Mouse (Mus musculus): Measurements from ENCODE around the gene Mipep.

DNA sequence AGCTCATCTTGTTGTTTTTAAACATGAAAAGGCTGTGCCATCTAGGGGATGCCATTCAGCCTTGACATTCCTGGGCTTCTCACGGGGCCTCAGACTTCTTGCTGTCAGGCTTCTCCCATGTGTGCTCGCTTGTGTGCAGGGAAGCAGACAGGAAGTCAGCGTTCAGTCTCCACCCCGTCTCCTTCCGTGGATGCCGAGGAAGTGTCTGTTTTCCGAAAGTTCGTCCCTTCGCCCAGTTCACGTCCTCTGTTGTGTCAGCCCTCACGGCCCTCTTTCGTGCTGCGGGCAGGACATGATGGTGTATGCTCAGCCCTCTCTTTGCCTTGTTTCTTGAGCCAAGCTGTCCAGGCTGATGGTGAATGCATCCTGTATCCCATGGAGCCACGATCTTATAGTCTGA lies 65.7 kb downstream of the Mipep start:
- no peak for TF ChIP-seq POLR2A (IDR thresholded peaks at IDR 0.05; ENCODE audit: extremely low read depth, insufficient read depth, low read length)
- no peak for TF ChIP-seq CTCF (IDR thresholded peaks at IDR 0.05; ENCODE audit: extremely low read depth, insufficient read depth, low read length)

Data from cortical plate, adult 2 months (tissue).